10 mouse cellular contexts compared by ENCODE assay signal in the genomic region with DNA sequence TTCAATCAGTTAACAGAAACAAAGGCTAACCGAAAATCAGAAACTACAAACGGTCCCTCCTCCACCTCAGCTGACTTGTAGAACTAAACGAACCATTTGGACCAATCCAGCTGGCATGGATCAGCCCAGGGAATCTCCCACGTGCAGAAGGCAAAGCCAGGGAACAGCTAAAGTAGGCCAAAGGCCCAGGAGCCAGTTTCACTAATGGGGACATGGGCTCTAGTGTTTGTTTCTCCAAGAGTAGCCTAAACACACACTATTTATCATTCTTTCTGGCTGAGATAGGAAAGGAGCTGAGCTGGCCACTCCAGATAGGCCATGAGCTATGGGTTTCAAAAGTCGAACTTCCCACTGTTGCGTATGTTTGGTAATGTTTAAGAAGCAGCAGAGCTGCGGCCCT. TPM values are rescaled to one million over a fixed set of nuclear protein-coding genes. Genes with fewer than 3 reads are reported as not detected.
A peak's percentile ranks its signal among the peaks of the same experiment; 100 is the strongest.
DNase-seq lines count a peak whose midpoint lies in the region; ATAC-seq lines count a peak whose summit lies in the region.
"Had no signal": no experiment of that assay in that cellular context is flagged by ENCODE, and none has a peak within 500 bp of the region (broad histone marks: within the 10 kb centered on the region; RNA-seq: fewer than 3 reads in every experiment).

No protein-coding gene starts in this region.

- no peak overlapping the region for H3K4me2 ChIP-seq in hindbrain, embryonic 14.5 days (replicated peaks)
- no peak overlapping the region for H3K4me2 ChIP-seq in forebrain, embryonic 13.5 days
- H3K4me2 ChIP-seq: limb, embryonic 13.5 days had no signal

- 60% methylated on average over 7 of the region's 7 CpGs for WGBS in hindbrain, embryonic 14.5 days
- WGBS in forebrain, embryonic 13.5 days: 39% methylated on average over 7 of the region's 7 CpGs

- 0 out of 2 replicates have a peak overlapping the region, but pooled peaks have one; percentile 15 for H3K27ac ChIP-seq in hindbrain, embryonic 14.5 days
- no peak overlapping the region for H3K27ac ChIP-seq in forebrain, embryonic 13.5 days
- H3K27ac ChIP-seq: limb, embryonic 13.5 days had no signal

- peak; percentile 93 for DNase-seq in heart, adult 11 months
- no peak for DNase-seq in heart, adult 8-10 months (ENCODE audit: low spot score)
- DNase-seq in adipocyte (ENCODE audit: low spot score): peak; percentile 84
- DNase-seq in hindbrain, embryonic 14.5 days (ENCODE audit: low spot score): no peak
- DNase-seq in lung, postnatal 25 days (ENCODE audit: low spot score): peak; percentile 73
- no peak for DNase-seq in B cell, adult 2 months

- no peaks in the 10 kb centered on the region for H3K27me3 ChIP-seq in hindbrain, embryonic 14.5 days (ENCODE audit: control insufficient read depth, insufficient read depth, low read length)
- H3K27me3 ChIP-seq in forebrain, embryonic 13.5 days: no peaks in the 10 kb centered on the region
- H3K27me3 ChIP-seq: limb, embryonic 13.5 days had no signal

- H3K4me3 ChIP-seq in hindbrain, embryonic 14.5 days (replicated peaks; ENCODE audit: low read length): no peak overlapping the region
- H3K4me3 ChIP-seq in forebrain, embryonic 13.5 days: no peak overlapping the region
- H3K4me3 ChIP-seq: limb, embryonic 13.5 days had no signal

- no peak for ATAC-seq in hindbrain, embryonic 14.5 days (ENCODE audit: low FRiP score)
- ATAC-seq in monocyte, adult 5-6 weeks (replicated peaks; ENCODE audit: insufficient number of reproducible peaks, low FRiP score, low TSS enrichment, poor library complexity, severe bottlenecking): no peak
- ATAC-seq in forebrain, embryonic 13.5 days: no peak
- ATAC-seq: forebrain, embryonic 14.5 days had no signal

- no peak overlapping the region for H3K9ac ChIP-seq in hindbrain, embryonic 14.5 days
- H3K9ac ChIP-seq in forebrain, embryonic 13.5 days: no peak overlapping the region
- H3K9ac ChIP-seq: limb, embryonic 13.5 days had no signal

- H3K36me3 ChIP-seq in hindbrain, embryonic 14.5 days (replicated peaks; ENCODE audit: control insufficient read depth, insufficient read depth): no peaks in the 10 kb centered on the region; the same call in 1 of the 2 replicates
- peaks cover 9% of the 10 kb centered on the region; the same call in 1 of the 2 replicates for H3K36me3 ChIP-seq in forebrain, embryonic 13.5 days (ENCODE audit: poor library complexity, severe bottlenecking)

- H3K4me1 ChIP-seq in hindbrain, embryonic 14.5 days (replicated peaks; ENCODE audit: control insufficient read depth, insufficient read depth, low read length): peaks cover 37% of the 10 kb centered on the region
- H3K4me1 ChIP-seq in forebrain, embryonic 13.5 days: peaks cover 18% of the 10 kb centered on the region

- H3K9me3 ChIP-seq in hindbrain, embryonic 14.5 days (ENCODE audit: control insufficient read depth, low read length): no peaks in the 10 kb centered on the region
- H3K9me3 ChIP-seq in forebrain, embryonic 13.5 days (replicated peaks): no peaks in the 10 kb centered on the region
- H3K9me3 ChIP-seq: limb, embryonic 13.5 days had no signal

RNA-seq across cellular contexts. Expression of a gene that starts 58.2 kb away (rescaled TPM):
- total RNA-seq in heart, adult 8-10 months (2022): 1 to 10 TPM; 5.5 to 8.9 (median 6.6) TPM
- polyA plus RNA-seq in hindbrain, embryonic 14.5 days (2014; fragmentation: Nextera tagmentation; extraction: Ambion mirVana): 16.3 and 17.1 TPM in 2 replicates
- total RNA-seq in monocyte, adult 5-6 weeks (2017): 15.5 to 25.4 TPM (median 23.5 TPM) in 3 replicates
- 13.6 and 14.7 TPM in 2 replicates for polyA plus RNA-seq in forebrain, embryonic 13.5 days (2015; fragmentation: Nextera tagmentation; extraction: Ambion mirVana)

Comparison
In these comparisons a context has a peak if more than half of its experiments do, and no peak if none do; other contexts are left out.
1. DNase-seq: peak in heart, adult 11 months (single experiment), adipocyte (single experiment) and lung, postnatal 25 days (single experiment); none in heart, adult 8-10 months (single experiment), hindbrain, embryonic 14.5 days (single experiment) and B cell, adult 2 months (0 of 2).